Mouse (Mus musculus): ENCODE results near the gene Gm20831.
"Not testable (repeated sequence)": the region's sequence is repeated elsewhere in the genome, so short reads cannot be mapped to it uniquely, and the experiment has no call there.

The Gm20831 gene

GRCm38 (mm10) chrY:17874441-17874840 lies at the start of gene Gm20831, which contains the start of gene Gm20772:
Gene Gm20831, plus strand, starts transcription at chrY:17874741.
Gene Gm20772, plus strand, starts transcription at chrY:17874741.
- not testable (repeated sequence) for DNase-seq

- DNase-seq: not testable (repeated sequence)
Observed at GRCm38 (mm10) chrY:17846166-17846565, 28.4 kb upstream of the Gm20831 start, which contains the start of gene Gm21904. Gene Gm21904, minus strand, starts transcription at chrY:17846266.

DNA sequence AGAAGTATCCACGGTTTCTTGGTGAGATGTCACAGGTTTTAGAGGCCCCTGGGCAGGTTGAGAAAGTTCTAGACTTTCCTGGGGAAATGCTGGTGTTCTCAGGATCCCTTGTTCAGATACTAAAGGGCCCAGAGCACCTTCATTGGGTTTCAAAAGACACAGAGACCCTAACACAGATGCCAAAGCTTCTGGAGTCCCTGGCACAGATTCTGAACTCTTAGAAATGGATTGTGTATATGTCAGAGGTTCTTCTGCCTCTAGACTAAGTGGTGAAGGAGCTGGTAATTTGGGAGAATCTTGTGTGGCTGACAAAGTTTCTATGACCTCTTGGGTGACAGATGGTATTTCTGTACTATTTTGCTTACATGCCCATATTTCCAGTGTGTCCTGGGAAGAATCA lies 62.7 kb downstream of the Gm20831 start, which contains the start of gene Srsy:
Gene Srsy, minus strand, starts transcription at position 101 of the 400 bp plus-strand sequence.
- DNase-seq: not testable (repeated sequence)
